Mouse (Mus musculus): ENCODE data around the gene Shoc2. TPM values are rescaled to one million over a fixed set of nuclear protein-coding genes. Genes with fewer than 3 reads are reported as not detected.

Gene Shoc2
- polyA plus RNA-seq, 1 experiment from 2014 or later, result 59.0 TPM

DNA sequence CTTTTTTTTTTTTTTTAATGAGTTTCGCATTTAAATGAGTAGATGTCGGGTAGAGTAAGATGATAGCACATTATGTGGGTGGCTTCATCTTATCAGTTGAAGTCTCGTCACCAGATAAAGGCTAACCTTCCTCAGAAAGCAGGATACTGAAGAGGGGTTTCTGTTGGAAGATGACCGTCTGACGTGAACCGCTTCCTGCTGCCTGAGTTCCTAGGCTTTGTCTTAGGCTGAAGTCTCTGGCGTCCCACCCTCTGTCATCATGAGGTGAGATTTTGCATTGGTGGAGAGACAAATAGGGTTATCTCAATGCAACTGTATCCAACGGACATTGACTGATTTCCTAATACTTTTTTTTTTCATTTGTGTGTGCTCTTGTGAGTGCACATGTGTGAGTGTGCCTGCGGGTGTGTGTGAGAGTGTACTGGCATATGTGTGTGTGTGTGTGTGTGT, 137.6 kb downstream of the Shoc2 start:
- DNase-seq (ENCODE audit: low spot score), result no peak
- peaks cover 5% of the 10 kb centered on the region; the same call in 1 of the 2 replicates for H3K27me3 ChIP-seq (ENCODE audit: low read depth, poor library complexity, severe bottlenecking)
- peaks cover 6% of the 10 kb centered on the region for H3K4me1 ChIP-seq
- H3K36me3 ChIP-seq, result no peaks in the 10 kb centered on the region
- H3K9me3 ChIP-seq (replicated peaks), result no peaks in the 10 kb centered on the region
- no peak overlapping the region for H3K4me3 ChIP-seq
- H3K27ac ChIP-seq (replicated peaks), result no peak overlapping the region
- WGBS, result 90% methylated on average over 9 of the region's 9 CpGs

Other genes starting within 250 kb of the Shoc2 start
- 48.8 and 57.6 TPM in 2 replicates for gene Pdcd4, start 52.1 kb upstream of the Shoc2 start, polyA plus RNA-seq (2016; fragmentation: Nextera tagmentation; extraction: Ambion mirVana)
- gene Bbip1, start 321 bp downstream of the Shoc2 start, polyA plus RNA-seq (2016; fragmentation: Nextera tagmentation; extraction: Ambion mirVana), result 121 and 125 TPM in 2 replicates
- gene Adra2a, start 99.8 kb downstream of the Shoc2 start, polyA plus RNA-seq (2016; fragmentation: Nextera tagmentation; extraction: Ambion mirVana), result 0.62 and 0.71 TPM in 2 replicates

Measured in midbrain, embryonic 10.5 days (tissue).